Mouse (Mus musculus) stomach, embryonic 14.5 days (tissue): Measurements from ENCODE around the gene Thsd7a. TPM values are rescaled to one million over a fixed set of nuclear protein-coding genes. Genes with fewer than 3 reads are reported as not detected.

ENCODE experiments used
- ATAC-seq: fragments of 200-750 bp; cut with Nextera tagmentation; 2 replicates; pipeline ENCODE4 v1.8.0; 2017; ENCODE audit warnings: low read depth, moderate TSS enrichment; ENCODE audit not compliant: insufficient number of reproducible peaks, insufficient read depth, low FRiP score
- H3K27ac ChIP-seq: fragments of 300-500 bp; sonication (generic); 2 replicates; pipeline ENCODE4 v1.5.1; 2014; ENCODE audit warnings: mild to moderate bottlenecking, low read length, moderate library complexity, mixed read lengths
- H3K27me3 ChIP-seq: fragments of 300-500 bp; sonication (generic); 2 replicates; pipeline ENCODE4 v1.6.1; 2014; ENCODE audit warnings: low read length, control low read depth, mixed read lengths; ENCODE audit not compliant: control insufficient read depth, insufficient read depth
- H3K36me3 ChIP-seq: fragments of 300-500 bp; sonication (generic); 2 replicates; pipeline ENCODE4 v1.6.1; 2014; ENCODE audit warnings: mild to moderate bottlenecking, control low read depth, low read length, moderate library complexity, mixed read lengths; ENCODE audit not compliant: control insufficient read depth, insufficient read depth
- H3K4me1 ChIP-seq: fragments of 300-500 bp; sonication (generic); 2 replicates; pipeline ENCODE4 v1.6.1; 2014; ENCODE audit warnings: low read length, control low read depth, mixed read lengths; ENCODE audit not compliant: control insufficient read depth, insufficient read depth
- H3K4me2 ChIP-seq: fragments of 300-500 bp; sonication (generic); replicated peaks from 2 replicates; pipeline ENCODE4 v1.6.1; 2014; ENCODE audit warnings: low read depth, low read length, control low read depth
- H3K4me3 ChIP-seq: fragments of 300-500 bp; sonication (generic); 2 replicates; pipeline ENCODE4 v1.5.1; 2014; ENCODE audit warnings: low read depth, low read length, control low read depth
- H3K9ac ChIP-seq: fragments of 300-500 bp; sonication (generic); replicated peaks from 2 replicates; pipeline ENCODE4 v1.6.1; 2014; ENCODE audit warnings: low read depth, mild to moderate bottlenecking, control low read depth, low read length, moderate library complexity, mixed read lengths
- H3K9me3 ChIP-seq: fragments of 300-500 bp; sonication (generic); 2 replicates; pipeline ENCODE4 v1.6.1; 2016; ENCODE audit warnings: low read depth, low read length, control low read depth; ENCODE audit not compliant: control insufficient read depth
- WGBS: fragments of 180-500 bp; shearing (Covaris S2); extraction: QIAGEN DNeasy Blood & Tissue Kit; methylation state at CpG from one replicate; pipeline ENCODE4 v1.1.7; 2014; 5-methylcytosine and 5-hydroxymethylcytosine counted together
- polyA plus RNA-seq: library from polyadenylated mRNA; unstranded; fragments of >200 nt; fragmentation: Nextera tagmentation; extraction: Ambion mirVana; gene quantifications from 2 replicates; pipeline ENCODE4 v1.2.1, GENCODE M21; 2014

Thsd7a gene
- polyA plus RNA-seq, 1 experiment from 2014 or later, result 4.1 TPM

- WGBS, result 87% methylated on average over 32 of the region's 32 CpGs
- Histone ChIP-seq H3K9ac (no peak overlapping the region), H3K36me3 (no peaks in the 10 kb centered on the region), H3K4me2 (no peak overlapping the region), H3K4me3 (no peak overlapping the region), H3K4me1 (no peaks in the 10 kb centered on the region), H3K27me3 (no peaks in the 10 kb centered on the region), H3K9me3 (no peaks in the 10 kb centered on the region), H3K27ac (no peak overlapping the region)
- no peak for ATAC-seq
Observed at GRCm38 (mm10) chr6:12555114-12556099, 193.8 kb downstream of the Thsd7a start.

- Histone ChIP-seq H3K4me1 (no peaks in the 10 kb centered on the region), H3K4me3 (no peak overlapping the region), H3K27ac (no peak overlapping the region), H3K36me3 (no peaks in the 10 kb centered on the region), H3K9me3 (no peaks in the 10 kb centered on the region), H3K4me2 (no peak overlapping the region), H3K9ac (no peak overlapping the region), H3K27me3 (no peaks in the 10 kb centered on the region)
- no peak for ATAC-seq
- WGBS, result 62% methylated on average over 3 of the region's 3 CpGs
Observed at GRCm38 (mm10) chr6:12551176-12551575, 198.0 kb downstream of the Thsd7a start.

GRCm38 (mm10) chr6:12550054-12550655 lies 199.1 kb downstream of the Thsd7a start:
- no peaks in the 10 kb centered on the region for H3K36me3 ChIP-seq

GRCm38 (mm10) chr6:12544096-12544495 lies 205.1 kb downstream of the Thsd7a start:
- H3K36me3 ChIP-seq, result no peaks in the 10 kb centered on the region
- no peak overlapping the region for H3K4me3 ChIP-seq
- WGBS, result 50% methylated on average over 5 of the region's 5 CpGs
- H3K27ac ChIP-seq, result no peak overlapping the region
- no peaks in the 10 kb centered on the region for H3K9me3 ChIP-seq
- H3K27me3 ChIP-seq, result no peaks in the 10 kb centered on the region
- no peak overlapping the region for H3K4me2 ChIP-seq
- no peak overlapping the region for H3K9ac ChIP-seq
- H3K4me1 ChIP-seq, result no peaks in the 10 kb centered on the region
- ATAC-seq, result no peak

More at GRCm38 (mm10) chr6:12550054-12550655, 199.1 kb downstream of the Thsd7a start:
- Histone ChIP-seq H3K27me3 (no peaks in the 10 kb centered on the region), H3K27ac (no peak overlapping the region), H3K4me2 (no peak overlapping the region), H3K4me1 (no peaks in the 10 kb centered on the region), H3K9ac (no peak overlapping the region), H3K4me3 (no peak overlapping the region), H3K9me3 (no peaks in the 10 kb centered on the region)
- WGBS, result 70% methylated on average over 4 of the region's 4 CpGs
- no peak for ATAC-seq

GRCm38 (mm10) chr6:12542496-12542895 lies 206.7 kb downstream of the Thsd7a start:
- H3K27ac ChIP-seq, result no peak overlapping the region
- no peaks in the 10 kb centered on the region for H3K4me1 ChIP-seq
- no peak overlapping the region for H3K4me2 ChIP-seq
- H3K4me3 ChIP-seq, result no peak overlapping the region
- no peak for ATAC-seq
- no peaks in the 10 kb centered on the region for H3K27me3 ChIP-seq
- no peak overlapping the region for H3K9ac ChIP-seq
- 74% methylated on average over 3 of the region's 3 CpGs for WGBS
- no peaks in the 10 kb centered on the region for H3K9me3 ChIP-seq
- no peaks in the 10 kb centered on the region for H3K36me3 ChIP-seq

GRCm38 (mm10) chr6:12519121-12519520 lies 230.1 kb downstream of the Thsd7a start:
- no peak overlapping the region for H3K27ac ChIP-seq
- no peaks in the 10 kb centered on the region for H3K36me3 ChIP-seq
- ATAC-seq, result no peak
- no peak overlapping the region for H3K4me3 ChIP-seq
- no peaks in the 10 kb centered on the region for H3K9me3 ChIP-seq
- H3K4me2 ChIP-seq, result no peak overlapping the region
- H3K9ac ChIP-seq, result no peak overlapping the region
- no peaks in the 10 kb centered on the region for H3K4me1 ChIP-seq
- H3K27me3 ChIP-seq, result no peaks in the 10 kb centered on the region

GRCm38 (mm10) chr6:12518283-12518903 lies 230.8 kb downstream of the Thsd7a start:
- no peaks in the 10 kb centered on the region for H3K9me3 ChIP-seq
- H3K36me3 ChIP-seq, result no peaks in the 10 kb centered on the region
- H3K27ac ChIP-seq, result no peak overlapping the region
- H3K4me2 ChIP-seq, result no peak overlapping the region
- H3K4me3 ChIP-seq, result no peak overlapping the region
- H3K27me3 ChIP-seq, result no peaks in the 10 kb centered on the region
- WGBS, result 81% methylated on average over 9 of the region's 9 CpGs
- no peaks in the 10 kb centered on the region for H3K4me1 ChIP-seq
- no peak for ATAC-seq
- no peak overlapping the region for H3K9ac ChIP-seq

- H3K4me2 ChIP-seq, result no peak overlapping the region
- H3K27me3 ChIP-seq, result no peaks in the 10 kb centered on the region
- H3K27ac ChIP-seq, result no peak overlapping the region
- no peaks in the 10 kb centered on the region for H3K4me1 ChIP-seq
- H3K9me3 ChIP-seq, result no peaks in the 10 kb centered on the region
- no peak overlapping the region for H3K4me3 ChIP-seq
- ATAC-seq, result no peak
- no peaks in the 10 kb centered on the region for H3K36me3 ChIP-seq
- H3K9ac ChIP-seq, result no peak overlapping the region
Observed at GRCm38 (mm10) chr6:12517726-12518125, 231.5 kb downstream of the Thsd7a start.
